Mouse (Mus musculus) embryonic facial prominence, embryonic 11.5 days (tissue): ENCODE results near the gene Cela3a. TPM values are rescaled to one million over a fixed set of nuclear protein-coding genes. Genes with fewer than 3 reads are reported as not detected.

Experiments used
- ATAC-seq: fragments of 200-750 bp; cut with Nextera tagmentation; replicated peaks from 2 replicates; pipeline ENCODE4 v1.8.0; 2017; ENCODE audit warnings: low read depth; ENCODE audit not compliant: insufficient number of reproducible peaks, low FRiP score, low TSS enrichment
- DNase-seq: peaks from one replicate; pipeline ENCODE4 v3.0.0-alpha.2; 2015; ENCODE audit warnings: low spot score
- H3K27ac ChIP-seq: fragments of 300-500 bp; sonication (generic); replicated peaks from 2 replicates; pipeline ENCODE4 v1.5.1; 2014; ENCODE audit warnings: mild to moderate bottlenecking, low read depth, low read length, control low read depth
- H3K27me3 ChIP-seq: fragments of 300-500 bp; sonication (generic); 2 replicates; pipeline ENCODE4 v1.6.1; 2014; ENCODE audit warnings: mild to moderate bottlenecking, low read length, moderate library complexity, mixed read lengths; ENCODE audit not compliant: control insufficient read depth, insufficient read depth
- H3K36me3 ChIP-seq: fragments of 300-500 bp; sonication (generic); replicated peaks from 2 replicates; pipeline ENCODE4 v1.6.1; 2014; ENCODE audit warnings: low read depth, mild to moderate bottlenecking, low read length, moderate library complexity, mixed read lengths; ENCODE audit not compliant: control insufficient read depth, insufficient read depth
- H3K4me1 ChIP-seq: fragments of 300-500 bp; sonication (generic); 2 replicates; pipeline ENCODE4 v1.6.1; 2014; ENCODE audit warnings: low read length, mixed read lengths; ENCODE audit not compliant: control insufficient read depth, insufficient read depth
- H3K4me2 ChIP-seq: fragments of 300-500 bp; sonication (generic); 2 replicates; pipeline ENCODE4 v1.6.1; 2014; ENCODE audit warnings: low read depth, mild to moderate bottlenecking, control low read depth, low read length, moderate library complexity
- H3K4me3 ChIP-seq: fragments of 300-500 bp; sonication (generic); 2 replicates; pipeline ENCODE4 v1.5.1; 2014; ENCODE audit warnings: low read depth, low read length, control low read depth
- H3K9ac ChIP-seq: fragments of 300-500 bp; sonication (generic); replicated peaks from 2 replicates; pipeline ENCODE4 v1.6.1; 2014; ENCODE audit warnings: mild to moderate bottlenecking, control low read depth, low read length
- H3K9me3 ChIP-seq: fragments of 300-500 bp; sonication (generic); replicated peaks from 2 replicates; pipeline ENCODE4 v1.6.1; 2016; ENCODE audit warnings: mild to moderate bottlenecking, low read length, inconsistent platforms, mixed read lengths; ENCODE audit not compliant: control insufficient read depth
- WGBS: fragments of 180-500 bp; shearing (Covaris S2); extraction: QIAGEN DNeasy Blood & Tissue Kit; methylation state at CpG from one replicate; pipeline ENCODE4 v1.1.7; 2014; 5-methylcytosine and 5-hydroxymethylcytosine counted together
- polyA plus RNA-seq: library from polyadenylated mRNA; unstranded; fragments of >200 nt; fragmentation: Nextera tagmentation; extraction: Ambion mirVana; gene quantifications from 2 replicates; pipeline ENCODE4 v1.2.1, GENCODE M21; 2014

Cela3a gene
- polyA plus RNA-seq, 1 experiment from 2014 or later: not detected

- no peaks in the 10 kb centered on the region for H3K36me3 ChIP-seq
- WGBS: under 1% methylated on average over 46 of the region's 46 CpGs
- no peaks in the 10 kb centered on the region for H3K4me1 ChIP-seq
- ATAC-seq (peak; percentile 86), DNase-seq (peak; percentile 97)
- peak overlapping the region; percentile 87 for H3K27ac ChIP-seq
- peak overlapping the region; percentile 56 for H3K4me2 ChIP-seq
- no peaks in the 10 kb centered on the region for H3K27me3 ChIP-seq
- H3K4me3 ChIP-seq: peak overlapping the region; percentile 76
- peak overlapping the region; percentile 84 for H3K9ac ChIP-seq
- H3K9me3 ChIP-seq: no peaks in the 10 kb centered on the region
Observed at GRCm38 (mm10) chr4:137388059-137388794, 21.4 kb downstream of the Cela3a start.

DNA sequence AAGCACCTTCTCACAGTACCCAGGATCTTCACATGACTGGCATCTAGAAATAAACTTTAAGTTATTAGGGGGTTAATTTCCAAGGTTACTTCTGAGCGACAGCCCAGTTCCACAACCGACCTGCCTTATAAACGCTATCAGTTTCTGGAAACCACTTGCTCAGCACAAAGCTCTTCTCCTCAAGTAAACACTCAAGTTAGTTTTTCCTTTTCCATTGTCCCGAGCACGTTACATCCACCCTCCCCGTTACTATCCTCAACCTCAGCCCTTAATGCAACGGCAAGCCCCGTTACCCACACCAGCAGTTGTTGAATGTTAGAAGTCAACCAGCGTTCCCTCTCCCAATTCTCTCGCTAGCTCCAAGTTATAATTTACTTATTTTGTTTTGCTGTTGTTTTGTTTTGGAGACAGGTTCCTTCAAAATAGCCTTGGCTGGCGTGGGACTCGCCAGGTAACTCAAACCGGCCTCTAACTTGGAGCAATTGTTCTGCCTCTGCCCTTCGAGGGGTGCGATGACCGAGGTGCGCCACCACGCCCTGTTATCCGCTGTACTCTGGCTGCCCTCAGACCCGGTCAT is 22.0 kb downstream of the Cela3a start:
- DNase-seq: peak; percentile 22
- peak overlapping the region; percentile 84 for H3K9ac ChIP-seq
- H3K4me2 ChIP-seq: peak overlapping the region; percentile 56
- no peaks in the 10 kb centered on the region for H3K36me3 ChIP-seq
- H3K9me3 ChIP-seq: no peaks in the 10 kb centered on the region
- H3K27ac ChIP-seq: peak overlapping the region; percentile 87
- ATAC-seq: no peak
- H3K27me3 ChIP-seq: no peaks in the 10 kb centered on the region
- H3K4me3 ChIP-seq: peak overlapping the region; percentile 76
- WGBS: under 1% methylated on average over 20 of the region's 20 CpGs
- H3K4me1 ChIP-seq: no peaks in the 10 kb centered on the region

GRCm38 (mm10) chr4:137380702-137381605 is 28.6 kb downstream of the Cela3a start:
- no peak overlapping the region for H3K27ac ChIP-seq
- no peak overlapping the region for H3K4me2 ChIP-seq
- peak; percentile 73; the same call in 1 of the 2 replicates for ATAC-seq
- H3K27me3 ChIP-seq: no peaks in the 10 kb centered on the region
- WGBS: 35% methylated on average over 14 of the region's 16 CpGs
- H3K36me3 ChIP-seq: no peaks in the 10 kb centered on the region
- H3K4me3 ChIP-seq: no peak overlapping the region
- H3K4me1 ChIP-seq: no peaks in the 10 kb centered on the region
- peak overlapping the region; percentile 23; the same call in 1 of the 2 replicates for H3K9ac ChIP-seq
- no peaks in the 10 kb centered on the region for H3K9me3 ChIP-seq
- DNase-seq: peak; percentile 47

GRCm38 (mm10) chr4:137379713-137380255 is 29.8 kb downstream of the Cela3a start:
- Histone ChIP-seq H3K36me3 (no peaks in the 10 kb centered on the region), H3K27me3 (no peaks in the 10 kb centered on the region), H3K9me3 (no peaks in the 10 kb centered on the region), H3K4me2 (no peak overlapping the region), H3K27ac (no peak overlapping the region), H3K9ac (no peak overlapping the region), H3K4me3 (no peak overlapping the region), H3K4me1 (no peaks in the 10 kb centered on the region)
- DNase-seq: no peak
- no peak for ATAC-seq
- 93% methylated on average over 10 of the region's 10 CpGs for WGBS

DNA sequence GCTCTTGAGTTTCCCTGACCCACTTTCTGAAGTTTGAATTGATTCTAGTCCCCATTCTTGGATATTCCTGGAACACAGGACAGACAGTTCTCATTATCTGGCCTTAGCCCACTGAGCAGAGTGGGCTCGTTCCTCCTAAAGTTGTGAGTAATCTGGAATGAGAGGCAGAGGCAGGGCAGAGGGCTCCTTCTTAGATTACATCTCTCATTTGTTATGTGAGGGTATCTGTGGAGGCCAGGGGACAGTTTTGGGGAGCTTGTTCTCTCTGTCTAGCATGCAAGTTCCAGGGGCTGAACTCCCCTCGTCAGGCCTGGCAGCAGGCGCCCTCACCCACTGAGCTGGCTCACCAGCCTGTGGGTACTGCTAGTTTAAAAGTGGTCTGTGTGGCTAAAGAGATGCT is 30.5 kb downstream of the Cela3a start:
- no peak overlapping the region for H3K4me3 ChIP-seq
- no peak for DNase-seq
- no peak overlapping the region for H3K4me2 ChIP-seq
- no peaks in the 10 kb centered on the region for H3K4me1 ChIP-seq
- H3K27ac ChIP-seq: no peak overlapping the region
- no peaks in the 10 kb centered on the region for H3K27me3 ChIP-seq
- no peaks in the 10 kb centered on the region for H3K36me3 ChIP-seq
- no peak overlapping the region for H3K9ac ChIP-seq
- WGBS: 83% methylated on average over 3 of the region's 3 CpGs
- ATAC-seq: no peak
- no peaks in the 10 kb centered on the region for H3K9me3 ChIP-seq

DNA sequence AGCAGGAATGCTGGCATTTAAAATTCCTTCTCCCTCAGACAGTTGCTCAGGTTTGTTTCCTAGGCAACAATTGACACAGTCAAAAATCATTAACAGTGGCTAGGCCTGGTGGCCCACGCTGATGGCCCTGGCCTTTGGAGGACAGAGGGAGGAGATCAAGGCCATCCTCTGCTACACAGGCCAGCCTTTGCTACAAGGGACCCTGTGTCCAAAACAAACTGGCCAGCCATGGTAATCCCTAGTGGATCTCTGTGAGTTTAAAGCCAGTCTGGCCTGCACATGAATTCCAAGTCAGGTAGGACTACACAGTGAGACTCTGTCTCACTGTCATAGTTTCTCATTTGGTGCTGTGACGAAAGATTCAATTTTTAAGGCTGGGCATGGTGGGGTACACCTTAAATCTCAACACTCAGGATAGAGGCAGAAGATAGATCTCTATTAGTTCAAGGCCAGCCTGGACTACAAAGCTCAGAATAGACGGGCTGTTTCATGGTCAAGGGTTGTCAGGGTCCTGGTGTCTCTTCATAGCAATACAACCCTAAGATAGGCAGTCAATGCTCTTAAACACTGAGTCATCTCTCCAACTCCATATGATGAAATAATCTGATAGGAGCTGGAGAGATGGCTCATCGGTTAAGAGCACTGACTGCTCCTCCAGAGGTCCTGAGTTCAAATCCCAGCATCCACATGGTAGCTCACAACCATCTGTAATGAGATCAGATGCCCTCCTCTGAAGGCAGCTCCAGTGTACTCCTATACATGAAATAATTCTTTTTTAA is 31.9 kb downstream of the Cela3a start:
- Histone ChIP-seq H3K4me3 (no peak overlapping the region), H3K27ac (no peak overlapping the region), H3K4me1 (no peaks in the 10 kb centered on the region), H3K9ac (no peak overlapping the region), H3K9me3 (no peaks in the 10 kb centered on the region), H3K27me3 (no peaks in the 10 kb centered on the region), H3K4me2 (no peak overlapping the region), H3K36me3 (no peaks in the 10 kb centered on the region)
- 81% methylated on average over 4 of the region's 4 CpGs for WGBS
- ATAC-seq (no peak), DNase-seq (no peak)

GRCm38 (mm10) chr4:137376778-137377177 is 32.8 kb downstream of the Cela3a start:
- no peak for ATAC-seq

More at GRCm38 (mm10) chr4:137376778-137377177, 32.8 kb downstream of the Cela3a start:
- H3K27me3 ChIP-seq: no peaks in the 10 kb centered on the region
- H3K27ac ChIP-seq: no peak overlapping the region
- H3K4me2 ChIP-seq: no peak overlapping the region
- no peak overlapping the region for H3K4me3 ChIP-seq
- 64% methylated on average over 2 of the region's 2 CpGs for WGBS
- H3K9me3 ChIP-seq: no peaks in the 10 kb centered on the region
- no peaks in the 10 kb centered on the region for H3K36me3 ChIP-seq
- no peak for DNase-seq
- H3K9ac ChIP-seq: no peak overlapping the region
- no peaks in the 10 kb centered on the region for H3K4me1 ChIP-seq
